Mouse (Mus musculus): ENCODE measurements around the gene Fyb2. TPM values are rescaled to one million over a fixed set of nuclear protein-coding genes. Genes with fewer than 3 reads are reported as not detected.
A peak's percentile ranks its signal among the peaks of the same experiment; 100 is the strongest.

The Fyb2 gene
- polyA plus RNA-seq, 1 experiment from 2014 or later, result 0.29 TPM

GRCm38 (mm10) chr4:104948886-104949285 is 35.6 kb downstream of the Fyb2 start:
- no peaks in the 10 kb centered on the region for H3K4me1 ChIP-seq (ENCODE audit: control insufficient read depth, insufficient read depth, low read length)
- no peak for ATAC-seq (replicated peaks; ENCODE audit: insufficient number of reproducible peaks, low FRiP score, low TSS enrichment, low read depth)
- H3K4me3 ChIP-seq (ENCODE audit: low read depth, low read length), result no peak overlapping the region
- no peak for DNase-seq (ENCODE audit: low spot score)
- no peak overlapping the region for H3K4me2 ChIP-seq (ENCODE audit: low read depth, low read length)
- H3K36me3 ChIP-seq (replicated peaks; ENCODE audit: control insufficient read depth, insufficient read depth, low read depth, low read length), result no peaks in the 10 kb centered on the region
- H3K9me3 ChIP-seq (replicated peaks; ENCODE audit: control insufficient read depth, low read length), result no peaks in the 10 kb centered on the region
- H3K27me3 ChIP-seq (ENCODE audit: control insufficient read depth, insufficient read depth, low read length), result no peaks in the 10 kb centered on the region
- no peak overlapping the region for H3K27ac ChIP-seq (replicated peaks; ENCODE audit: low read depth, low read length)
- WGBS, result 89% methylated on average over 4 of the region's 4 CpGs
- H3K9ac ChIP-seq (replicated peaks; ENCODE audit: low read length), result no peak overlapping the region

GRCm38 (mm10) chr4:104949304-104949703 is 36.0 kb downstream of the Fyb2 start:
- ATAC-seq (replicated peaks; ENCODE audit: insufficient number of reproducible peaks, low FRiP score, low TSS enrichment, low read depth), result no peak
- H3K4me3 ChIP-seq (ENCODE audit: low read depth, low read length), result no peak overlapping the region
- H3K4me2 ChIP-seq (ENCODE audit: low read depth, low read length), result no peak overlapping the region
- no peaks in the 10 kb centered on the region for H3K27me3 ChIP-seq (ENCODE audit: control insufficient read depth, insufficient read depth, low read length)
- H3K36me3 ChIP-seq (replicated peaks; ENCODE audit: control insufficient read depth, insufficient read depth, low read depth, low read length), result no peaks in the 10 kb centered on the region
- no peak for DNase-seq (ENCODE audit: low spot score)
- WGBS, result 64% methylated on average over 3 of the region's 3 CpGs
- no peaks in the 10 kb centered on the region for H3K9me3 ChIP-seq (replicated peaks; ENCODE audit: control insufficient read depth, low read length)
- H3K27ac ChIP-seq (replicated peaks; ENCODE audit: low read depth, low read length), result no peak overlapping the region
- no peaks in the 10 kb centered on the region for H3K4me1 ChIP-seq (ENCODE audit: control insufficient read depth, insufficient read depth, low read length)
- H3K9ac ChIP-seq (replicated peaks; ENCODE audit: low read length), result no peak overlapping the region

GRCm38 (mm10) chr4:104951280-104951878 is 38.1 kb downstream of the Fyb2 start:
- no peak for DNase-seq (ENCODE audit: low spot score)
- Histone ChIP-seq H3K36me3 (replicated peaks; ENCODE audit: control insufficient read depth, insufficient read depth, low read depth, low read length) (no peaks in the 10 kb centered on the region), H3K4me3 (ENCODE audit: low read depth, low read length) (no peak overlapping the region), H3K27me3 (ENCODE audit: control insufficient read depth, insufficient read depth, low read length) (no peaks in the 10 kb centered on the region), H3K9ac (replicated peaks; ENCODE audit: low read length) (no peak overlapping the region), H3K27ac (replicated peaks; ENCODE audit: low read depth, low read length) (no peak overlapping the region), H3K9me3 (replicated peaks; ENCODE audit: control insufficient read depth, low read length) (no peaks in the 10 kb centered on the region), H3K4me1 (ENCODE audit: control insufficient read depth, insufficient read depth, low read length) (no peaks in the 10 kb centered on the region), H3K4me2 (ENCODE audit: low read depth, low read length) (no peak overlapping the region)
- no peak for ATAC-seq (replicated peaks; ENCODE audit: insufficient number of reproducible peaks, low FRiP score, low TSS enrichment, low read depth)
- 83% methylated on average over 4 of the region's 4 CpGs for WGBS

GRCm38 (mm10) chr4:104956691-104957090 is 43.4 kb downstream of the Fyb2 start:
- no peaks in the 10 kb centered on the region for H3K27me3 ChIP-seq (ENCODE audit: control insufficient read depth, insufficient read depth, low read length)
- H3K4me3 ChIP-seq (ENCODE audit: low read depth, low read length), result no peak overlapping the region
- no peaks in the 10 kb centered on the region for H3K36me3 ChIP-seq (replicated peaks; ENCODE audit: control insufficient read depth, insufficient read depth, low read depth, low read length)
- H3K27ac ChIP-seq (replicated peaks; ENCODE audit: low read depth, low read length), result no peak overlapping the region
- WGBS, result 58% methylated on average over 7 of the region's 7 CpGs
- no peak for ATAC-seq (replicated peaks; ENCODE audit: insufficient number of reproducible peaks, low FRiP score, low TSS enrichment, low read depth)
- peak; percentile 10 for DNase-seq (ENCODE audit: low spot score)
- no peaks in the 10 kb centered on the region for H3K4me1 ChIP-seq (ENCODE audit: control insufficient read depth, insufficient read depth, low read length)
- H3K9ac ChIP-seq (replicated peaks; ENCODE audit: low read length), result no peak overlapping the region
- H3K4me2 ChIP-seq (ENCODE audit: low read depth, low read length), result no peak overlapping the region
- no peaks in the 10 kb centered on the region for H3K9me3 ChIP-seq (replicated peaks; ENCODE audit: control insufficient read depth, low read length)

- Histone ChIP-seq H3K4me2 (ENCODE audit: low read depth, low read length) (no peak overlapping the region), H3K27ac (replicated peaks; ENCODE audit: low read depth, low read length) (no peak overlapping the region), H3K36me3 (replicated peaks; ENCODE audit: control insufficient read depth, insufficient read depth, low read depth, low read length) (no peaks in the 10 kb centered on the region), H3K4me3 (ENCODE audit: low read depth, low read length) (no peak overlapping the region), H3K9ac (replicated peaks; ENCODE audit: low read length) (no peak overlapping the region), H3K4me1 (ENCODE audit: control insufficient read depth, insufficient read depth, low read length) (no peaks in the 10 kb centered on the region), H3K9me3 (replicated peaks; ENCODE audit: control insufficient read depth, low read length) (no peaks in the 10 kb centered on the region), H3K27me3 (ENCODE audit: control insufficient read depth, insufficient read depth, low read length) (no peaks in the 10 kb centered on the region)
- WGBS, result 88% methylated on average over 5 of the region's 5 CpGs
- no peak for ATAC-seq (replicated peaks; ENCODE audit: insufficient number of reproducible peaks, low FRiP score, low TSS enrichment, low read depth)
- no peak for DNase-seq (ENCODE audit: low spot score)
Observed at GRCm38 (mm10) chr4:104961431-104961830, 48.2 kb downstream of the Fyb2 start.

- Histone ChIP-seq H3K4me3 (ENCODE audit: low read depth, low read length) (no peak overlapping the region), H3K9ac (replicated peaks; ENCODE audit: low read length) (no peak overlapping the region), H3K9me3 (replicated peaks; ENCODE audit: control insufficient read depth, low read length) (no peaks in the 10 kb centered on the region), H3K27me3 (ENCODE audit: control insufficient read depth, insufficient read depth, low read length) (no peaks in the 10 kb centered on the region), H3K4me2 (ENCODE audit: low read depth, low read length) (no peak overlapping the region), H3K36me3 (replicated peaks; ENCODE audit: control insufficient read depth, insufficient read depth, low read depth, low read length) (no peaks in the 10 kb centered on the region), H3K27ac (replicated peaks; ENCODE audit: low read depth, low read length) (no peak overlapping the region), H3K4me1 (ENCODE audit: control insufficient read depth, insufficient read depth, low read length) (no peaks in the 10 kb centered on the region)
- ATAC-seq (replicated peaks; ENCODE audit: insufficient number of reproducible peaks, low FRiP score, low TSS enrichment, low read depth) (no peak), DNase-seq (ENCODE audit: low spot score) (no peak)
- WGBS, result 84% methylated on average over 2 of the region's 2 CpGs
Observed at GRCm38 (mm10) chr4:104972606-104973005, 59.4 kb downstream of the Fyb2 start.

- H3K27me3 ChIP-seq (ENCODE audit: control insufficient read depth, insufficient read depth, low read length), result no peaks in the 10 kb centered on the region
- no peak overlapping the region for H3K9ac ChIP-seq (replicated peaks; ENCODE audit: low read length)
- no peaks in the 10 kb centered on the region for H3K4me1 ChIP-seq (ENCODE audit: control insufficient read depth, insufficient read depth, low read length)
- H3K36me3 ChIP-seq (replicated peaks; ENCODE audit: control insufficient read depth, insufficient read depth, low read depth, low read length), result no peaks in the 10 kb centered on the region
- no peaks in the 10 kb centered on the region for H3K9me3 ChIP-seq (replicated peaks; ENCODE audit: control insufficient read depth, low read length)
- no peak for ATAC-seq (replicated peaks; ENCODE audit: insufficient number of reproducible peaks, low FRiP score, low TSS enrichment, low read depth)
- H3K4me2 ChIP-seq (ENCODE audit: low read depth, low read length), result no peak overlapping the region
- 82% methylated on average over 6 of the region's 6 CpGs for WGBS
- DNase-seq (ENCODE audit: low spot score), result no peak
- no peak overlapping the region for H3K27ac ChIP-seq (replicated peaks; ENCODE audit: low read depth, low read length)
- no peak overlapping the region for H3K4me3 ChIP-seq (ENCODE audit: low read depth, low read length)
Observed at GRCm38 (mm10) chr4:104975162-104975830, 62.0 kb downstream of the Fyb2 start.

GRCm38 (mm10) chr4:104985960-104986632 is 72.8 kb downstream of the Fyb2 start:
- Histone ChIP-seq H3K27ac (replicated peaks; ENCODE audit: low read depth, low read length) (no peak overlapping the region), H3K36me3 (replicated peaks; ENCODE audit: control insufficient read depth, insufficient read depth, low read depth, low read length) (no peaks in the 10 kb centered on the region), H3K4me1 (ENCODE audit: control insufficient read depth, insufficient read depth, low read length) (no peaks in the 10 kb centered on the region), H3K4me3 (ENCODE audit: low read depth, low read length) (no peak overlapping the region), H3K9ac (replicated peaks; ENCODE audit: low read length) (no peak overlapping the region), H3K9me3 (replicated peaks; ENCODE audit: control insufficient read depth, low read length) (no peaks in the 10 kb centered on the region), H3K27me3 (ENCODE audit: control insufficient read depth, insufficient read depth, low read length) (no peaks in the 10 kb centered on the region), H3K4me2 (ENCODE audit: low read depth, low read length) (no peak overlapping the region)
- ATAC-seq (replicated peaks; ENCODE audit: insufficient number of reproducible peaks, low FRiP score, low TSS enrichment, low read depth) (no peak), DNase-seq (ENCODE audit: low spot score) (no peak)
- 81% methylated on average over 5 of the region's 5 CpGs for WGBS
